Comparison of ENCODE assay signal across 7 mouse cellular contexts in genomic region chr6:34609892-34610829, GRCm38 (mm10). TPM values are rescaled to one million over a fixed set of nuclear protein-coding genes. Genes with fewer than 3 reads are reported as not detected.
A peak's percentile ranks its signal among the peaks of the same experiment; 100 is the strongest.
DNase-seq lines count a peak whose midpoint lies in the region; ATAC-seq and TF ChIP-seq lines count a peak whose summit lies in the region.

No protein-coding gene starts in this region.

- peaks cover 16% of the 10 kb centered on the region for H3K27me3 ChIP-seq in E14TG2a.4 (ENCODE audit: insufficient read depth, low read length)
- H3K27me3 ChIP-seq in intestine, embryonic 16.5 days (replicated peaks; ENCODE audit: control insufficient read depth, insufficient read depth, low read length): no peaks in the 10 kb centered on the region

- peak overlapping the region; percentile 71 for H3K27ac ChIP-seq in intestine, embryonic 16.5 days (ENCODE audit: low read length)

- peaks cover 43% of the 10 kb centered on the region for H3K4me1 ChIP-seq in E14TG2a.4 (replicated peaks; ENCODE audit: low read depth, low read length)
- H3K4me1 ChIP-seq in intestine, embryonic 16.5 days (ENCODE audit: control insufficient read depth, insufficient read depth, low read length): peaks cover 38% of the 10 kb centered on the region

- peak overlapping the region; percentile 33 for H3K4me2 ChIP-seq in intestine, embryonic 16.5 days (ENCODE audit: low read depth, low read length)

- peak overlapping the region; percentile 31; the same call in 1 of the 2 replicates for H3K9ac ChIP-seq in intestine, embryonic 16.5 days (ENCODE audit: low read depth, low read length)

- no peak for TF ChIP-seq CTCF in E14TG2a.4 (conservative IDR thresholded peaks at IDR 0.05; ENCODE audit: low read length)

- DNase-seq in R1 (ENCODE audit: low read depth, low spot score): peak; percentile 75
- DNase-seq in gastrocnemius, postnatal 25 days: peak; percentile 69
- DNase-seq in lung, adult 18-20 months: peak; percentile 49 to 64
- DNase-seq in frontal cortex, postnatal 25 days (ENCODE audit: low spot score in 2 of 2): no peak
- no peak for DNase-seq in right cerebral cortex, adult 18-20 months

- peak overlapping the region; percentile 41 for H3K4me3 ChIP-seq in E14TG2a.4 (replicated peaks; ENCODE audit: low read length)
- 0 out of 2 replicates have a peak overlapping the region, but pooled peaks have one; percentile 7 for H3K4me3 ChIP-seq in intestine, embryonic 16.5 days (ENCODE audit: low read length)

- H3K36me3 ChIP-seq in E14TG2a.4 (ENCODE audit: insufficient read depth, low read length): no peaks in the 10 kb centered on the region
- H3K36me3 ChIP-seq in intestine, embryonic 16.5 days (ENCODE audit: control insufficient read depth, insufficient read depth, low read length): no peaks in the 10 kb centered on the region

- WGBS in intestine, embryonic 16.5 days: 23% methylated on average over 24 of the region's 24 CpGs

- peak; percentile 64 for ATAC-seq in intestine, embryonic 16.5 days

- no peaks in the 10 kb centered on the region for H3K9me3 ChIP-seq in E14TG2a.4 (ENCODE audit: low read length)
- no peaks in the 10 kb centered on the region for H3K9me3 ChIP-seq in intestine, embryonic 16.5 days (ENCODE audit: control insufficient read depth, low read length)

RNA-seq across cellular contexts. Expression of gene Cald1, which starts 11.9 kb away (rescaled TPM):
- 10 to 100 TPM; 33.2 to 40.8 TPM for total RNA-seq in gastrocnemius, postnatal 25 days (2021)
- 283 and 336 TPM in 2 replicates for polyA plus RNA-seq in intestine, embryonic 16.5 days (2015; fragmentation: Nextera tagmentation; extraction: Ambion mirVana)

Comparison
In these comparisons a context has a peak if more than half of its experiments do, and no peak if none do; other contexts are left out.
1. DNase-seq: peak in R1 (single experiment), gastrocnemius, postnatal 25 days (single experiment) and lung, adult 18-20 months (2 of 2); none in frontal cortex, postnatal 25 days (0 of 2) and right cerebral cortex, adult 18-20 months (single experiment).